Mouse (Mus musculus) heart, postnatal 0 days (tissue): ENCODE measurements around the gene Atoh7. TPM values are rescaled to one million over a fixed set of nuclear protein-coding genes. Genes with fewer than 3 reads are reported as not detected.

Source experiments
- ATAC-seq: fragments of 200-750 bp; cut with Nextera tagmentation; 2 replicates; pipeline ENCODE4 v1.8.0; 2017; ENCODE audit warnings: low read depth, moderate number of reproducible peaks, moderate library complexity; ENCODE audit not compliant: insufficient read depth
- DNase-seq: peaks from one replicate; pipeline ENCODE4 v3.0.0-alpha.2; 2016; ENCODE audit warnings: low spot score
- H3K27ac ChIP-seq: fragments of 300-500 bp; sonication (generic); 2 replicates; pipeline ENCODE4 v1.5.1; 2014; ENCODE audit warnings: low read depth, mild to moderate bottlenecking
- H3K27me3 ChIP-seq: fragments of 300-500 bp; sonication (generic); 2 replicates; pipeline ENCODE4 v1.6.1; 2014; ENCODE audit warnings: low read length, mixed read lengths; ENCODE audit not compliant: control insufficient read depth, insufficient read depth
- H3K36me3 ChIP-seq: fragments of 300-500 bp; sonication (generic); replicated peaks from 2 replicates; pipeline ENCODE4 v1.6.1; 2014; ENCODE audit warnings: low read length, mixed read lengths; ENCODE audit not compliant: control insufficient read depth, insufficient read depth
- H3K4me1 ChIP-seq: fragments of 300-500 bp; sonication (generic); 2 replicates; pipeline ENCODE4 v1.6.1; 2014; ENCODE audit warnings: antibody characterized with exemption; ENCODE audit not compliant: control insufficient read depth, insufficient read depth
- H3K4me2 ChIP-seq: fragments of 300-500 bp; sonication (generic); 2 replicates; pipeline ENCODE4 v1.6.1; 2014; ENCODE audit warnings: low read depth, mild to moderate bottlenecking, low read length, moderate library complexity
- H3K4me3 ChIP-seq: fragments of 300-500 bp; sonication (generic); 2 replicates; pipeline ENCODE4 v1.5.1; 2014; ENCODE audit warnings: low read depth, low read length
- H3K9ac ChIP-seq: fragments of 300-500 bp; sonication (generic); replicated peaks from 2 replicates; pipeline ENCODE4 v1.6.1; 2014; ENCODE audit warnings: low read depth, low read length, mixed read lengths
- H3K9me3 ChIP-seq: fragments of 300-500 bp; sonication (generic); replicated peaks from 2 replicates; pipeline ENCODE4 v1.6.1; 2016; ENCODE audit warnings: low read length; ENCODE audit not compliant: control insufficient read depth
- CTCF ChIP-seq: IDR thresholded peaks from 2 replicates; pipeline ENCODE4 v1.5.1; 2016; ENCODE audit warnings: antibody characterized with exemption, control low read depth, low read depth
- EP300 ChIP-seq: IDR thresholded peaks from 2 replicates; pipeline ENCODE4 v1.6.1; 2016; ENCODE audit warnings: antibody characterized with exemption, low read depth
- WGBS: fragments of 180-500 bp; shearing (Covaris S2); extraction: QIAGEN DNeasy Blood & Tissue Kit; methylation state at CpG from one replicate; pipeline ENCODE4 v1.1.7; 2014; 5-methylcytosine and 5-hydroxymethylcytosine counted together
- polyA plus RNA-seq: library from polyadenylated mRNA; unstranded; fragments of >200 nt; fragmentation: Nextera tagmentation; extraction: Ambion mirVana; gene quantifications from 2 replicates; pipeline ENCODE4 v1.2.1, GENCODE M21; 2015
- total RNA-seq: library from RNA; depleted of rRNA; stranded (reverse); fragments of >200 nt; gene quantifications from 2 replicates; pipeline ENCODE4 v1.2.3, GENCODE M21; 2014; ENCODE audit warnings: low replicate concordance

Gene Atoh7
- total and polyA plus RNA-seq, 2 experiments from 2014 or later = not detected

- no peak overlapping the region for H3K4me2 ChIP-seq
- no peak for TF ChIP-seq CTCF
- no peak for TF ChIP-seq EP300
- peaks cover 11% of the 10 kb centered on the region for H3K4me1 ChIP-seq
- H3K27me3 ChIP-seq = no peaks in the 10 kb centered on the region
- ATAC-seq (no peak), DNase-seq (no peak)
- H3K27ac ChIP-seq = no peak overlapping the region
- 73% methylated on average over 7 of the region's 7 CpGs for WGBS
- no peak overlapping the region for H3K4me3 ChIP-seq
- no peak overlapping the region for H3K9ac ChIP-seq
- H3K9me3 ChIP-seq = no peaks in the 10 kb centered on the region
- H3K36me3 ChIP-seq = no peaks in the 10 kb centered on the region
Observed at GRCm38 (mm10) chr10:63063365-63063764, 36.1 kb upstream of the Atoh7 start.

GRCm38 (mm10) chr10:63064516-63064915, 34.9 kb upstream of the Atoh7 start:
- Histone ChIP-seq H3K9me3 (0 out of 2 replicates have a peak, but pooled peaks cover 4% of the 10 kb centered on the region), H3K36me3 (no peaks in the 10 kb centered on the region), H3K27ac (no peak overlapping the region), H3K27me3 (no peaks in the 10 kb centered on the region), H3K4me2 (no peak overlapping the region), H3K4me1 (peaks cover 11% of the 10 kb centered on the region), H3K4me3 (no peak overlapping the region), H3K9ac (no peak overlapping the region)
- 81% methylated on average over 9 of the region's 9 CpGs for WGBS
- no peak for TF ChIP-seq CTCF
- no peak for TF ChIP-seq EP300
- ATAC-seq (no peak), DNase-seq (no peak)

- TF ChIP-seq EP300 = no peak
- Histone ChIP-seq H3K4me2 (no peak overlapping the region), H3K27me3 (no peaks in the 10 kb centered on the region), H3K9ac (no peak overlapping the region), H3K36me3 (no peaks in the 10 kb centered on the region), H3K27ac (no peak overlapping the region), H3K4me1 (peaks cover 6% of the 10 kb centered on the region), H3K9me3 (0 out of 2 replicates have a peak, but pooled peaks cover 4% of the 10 kb centered on the region), H3K4me3 (no peak overlapping the region)
- 60% methylated on average over 8 of the region's 8 CpGs for WGBS
- DNase-seq = no peak
- ATAC-seq = no peak
Observed at GRCm38 (mm10) chr10:63065561-63065960, 33.9 kb upstream of the Atoh7 start.

GRCm38 (mm10) chr10:63065988-63066387, 33.5 kb upstream of the Atoh7 start:
- H3K4me3 ChIP-seq = no peak overlapping the region
- no peak overlapping the region for H3K9ac ChIP-seq
- H3K27ac ChIP-seq = no peak overlapping the region
- H3K9me3 ChIP-seq = 0 out of 2 replicates have a peak, but pooled peaks cover 4% of the 10 kb centered on the region
- H3K4me2 ChIP-seq = no peak overlapping the region
- 8% methylated on average over 5 of the region's 5 CpGs for WGBS
- H3K27me3 ChIP-seq = no peaks in the 10 kb centered on the region
- ATAC-seq (peak; percentile 87), DNase-seq (peak; percentile 64)
- 0 out of 2 replicates have a peak, but pooled peaks cover 1% of the 10 kb centered on the region for H3K4me1 ChIP-seq
- no peaks in the 10 kb centered on the region for H3K36me3 ChIP-seq
- peak; percentile 89 for TF ChIP-seq CTCF
- TF ChIP-seq EP300 = no peak

GRCm38 (mm10) chr10:63086304-63086703, 13.1 kb upstream of the Atoh7 start:
- Histone ChIP-seq H3K4me1 (peaks cover 18% of the 10 kb centered on the region; the same call in 1 of the 2 replicates), H3K36me3 (no peaks in the 10 kb centered on the region)
- no peak for DNase-seq

GRCm38 (mm10) chr10:63089103-63089757, 10.2 kb upstream of the Atoh7 start:
- Histone ChIP-seq H3K4me3 (peak overlapping the region; percentile 29), H3K9ac (peak overlapping the region; percentile 39), H3K4me1 (peaks cover 18% of the 10 kb centered on the region; the same call in 1 of the 2 replicates), H3K27me3 (no peaks in the 10 kb centered on the region), H3K27ac (no peak overlapping the region), H3K36me3 (no peaks in the 10 kb centered on the region), H3K4me2 (peak overlapping the region; percentile 64), H3K9me3 (no peaks in the 10 kb centered on the region)
- no peak for TF ChIP-seq CTCF
- TF ChIP-seq EP300 = no peak
- no peak for ATAC-seq
- 58% methylated on average over 8 of the region's 8 CpGs for WGBS
- DNase-seq = no peak

More at GRCm38 (mm10) chr10:63086304-63086703, 13.1 kb upstream of the Atoh7 start:
- H3K9me3 ChIP-seq = no peaks in the 10 kb centered on the region
- no peak overlapping the region for H3K4me3 ChIP-seq
- H3K4me2 ChIP-seq = no peak overlapping the region
- TF ChIP-seq CTCF (no peak), EP300 (no peak)
- ATAC-seq = no peak
- H3K9ac ChIP-seq = no peak overlapping the region
- no peaks in the 10 kb centered on the region for H3K27me3 ChIP-seq
- WGBS = 64% methylated on average over 10 of the region's 10 CpGs
- no peak overlapping the region for H3K27ac ChIP-seq
